8 mouse cellular contexts compared by ENCODE assay signal in the genomic region with DNA sequence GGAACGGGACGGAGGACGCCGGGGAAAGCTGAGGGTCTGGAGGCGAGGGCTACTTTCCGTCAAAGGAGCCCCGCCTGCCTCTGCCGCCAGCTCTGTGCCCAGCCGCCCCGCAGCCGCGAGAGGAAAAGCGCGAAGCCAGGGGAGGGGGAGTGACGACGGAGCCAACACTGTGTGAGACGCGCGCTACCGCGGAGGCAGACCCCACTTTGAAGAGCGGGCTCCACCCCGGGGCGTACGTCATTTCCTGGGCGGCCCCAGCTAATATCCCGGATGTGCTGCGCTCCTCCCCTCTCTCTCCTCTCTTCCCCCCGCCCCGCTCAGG. TPM values are rescaled to one million over a fixed set of nuclear protein-coding genes. Genes with fewer than 3 reads are reported as not detected.
DNase-seq lines count a peak whose midpoint lies in the region; ATAC-seq and TF ChIP-seq lines count a peak whose summit lies in the region.

No protein-coding gene starts in this region.

- DNase-seq in CD8-positive naive resting alpha-beta T cell, adult 2 months (ENCODE audit: low read depth in 2 of 2, low spot score in 2 of 2) = peak; percentile 96 to 97
- DNase-seq in fibroblast of lung, adult 2 months (ENCODE audit: low read depth) = peak; percentile 73
- peak; percentile 97 for DNase-seq in kidney, postnatal 10 days
- peak; percentile 96 for DNase-seq in liver, embryonic 11.5 days (ENCODE audit: low spot score)

- peak overlapping the region; percentile 96 for H3K4me3 ChIP-seq in brown adipose tissue, adult 24 weeks (ENCODE audit: insufficient read depth, low read depth, low read length)
- H3K4me3 ChIP-seq in heart, embryonic 14.5 days (ENCODE audit: control insufficient read depth in 1 of 2, insufficient read depth in 1 of 2, low read depth in 1 of 2, low read length in 2 of 2) = peak overlapping the region; percentile 92 to 96
- H3K4me3 ChIP-seq in liver, embryonic 11.5 days (ENCODE audit: low read depth, low read length) = peak overlapping the region; percentile 79
- H3K4me3 ChIP-seq in myocyte = peak overlapping the region; percentile 94
- peak overlapping the region; percentile 96 for H3K4me3 ChIP-seq in stomach, embryonic 14.5 days (ENCODE audit: low read depth, low read length)

- ATAC-seq in heart, embryonic 14.5 days (ENCODE audit: insufficient number of reproducible peaks, insufficient read depth, low FRiP score, low read depth) = peak; percentile 99
- ATAC-seq in liver, embryonic 11.5 days (replicated peaks; ENCODE audit: low FRiP score) = peak; percentile 96
- peak; percentile 98 for ATAC-seq in stomach, embryonic 14.5 days (ENCODE audit: insufficient number of reproducible peaks, insufficient read depth, low FRiP score, low read depth)

- H3K36me3 ChIP-seq in heart, embryonic 14.5 days (ENCODE audit: control insufficient read depth, insufficient read depth, low read length) = no peaks in the 10 kb centered on the region
- no peaks in the 10 kb centered on the region for H3K36me3 ChIP-seq in liver, embryonic 11.5 days (ENCODE audit: control insufficient read depth, insufficient read depth, low read length)
- H3K36me3 ChIP-seq in myocyte (ENCODE audit: control insufficient read depth, insufficient read depth) = no peaks in the 10 kb centered on the region
- no peaks in the 10 kb centered on the region for H3K36me3 ChIP-seq in stomach, embryonic 14.5 days (ENCODE audit: control insufficient read depth, insufficient read depth, low read length)

- WGBS in heart, embryonic 14.5 days = under 1% methylated on average over 26 of the region's 30 CpGs
- WGBS in liver, embryonic 11.5 days = under 1% methylated on average over 29 of the region's 30 CpGs
- WGBS in stomach, embryonic 14.5 days = 1% methylated on average over 30 of the region's 30 CpGs

- peak overlapping the region; percentile 98 for H3K27ac ChIP-seq in brown adipose tissue, adult 24 weeks (replicated peaks; ENCODE audit: low read depth, low read length)
- peak overlapping the region; percentile 99 to 100 for H3K27ac ChIP-seq in heart, embryonic 14.5 days (replicated peaks in 1 of 2; ENCODE audit: control insufficient read depth in 1 of 2, insufficient read depth in 1 of 2, low read depth in 2 of 2, low read length in 2 of 2)
- peak overlapping the region; percentile 99 for H3K27ac ChIP-seq in liver, embryonic 11.5 days (ENCODE audit: low read depth, low read length)
- peak overlapping the region; percentile 99 for H3K27ac ChIP-seq in stomach, embryonic 14.5 days (ENCODE audit: low read length)

- peaks cover 35% of the 10 kb centered on the region for H3K79me2 ChIP-seq in myocyte (ENCODE audit: control insufficient read depth, insufficient read depth)

- peaks cover 2% of the 10 kb centered on the region; the same call in 1 of the 2 replicates for H3K4me1 ChIP-seq in brown adipose tissue, adult 24 weeks (ENCODE audit: control insufficient read depth, insufficient read depth, insufficient read length, low read length)
- H3K4me1 ChIP-seq in heart, embryonic 14.5 days (ENCODE audit: control insufficient read depth in 2 of 2, insufficient read depth in 2 of 2, low read length in 2 of 2) = peaks cover 4 to 10% of the 10 kb centered on the region in 2 experiments; a peak in 2 of 4 replicates
- peaks cover 4% of the 10 kb centered on the region; the same call in 1 of the 2 replicates for H3K4me1 ChIP-seq in liver, embryonic 11.5 days (replicated peaks; ENCODE audit: control insufficient read depth, insufficient read depth, low read length)
- H3K4me1 ChIP-seq in stomach, embryonic 14.5 days (ENCODE audit: control insufficient read depth, insufficient read depth, low read length) = no peaks in the 10 kb centered on the region

- peak overlapping the region; percentile 93 for H3K9ac ChIP-seq in heart, embryonic 14.5 days (ENCODE audit: low read length)
- H3K9ac ChIP-seq in liver, embryonic 11.5 days (ENCODE audit: low read depth, low read length) = peak overlapping the region; percentile 94
- H3K9ac ChIP-seq in stomach, embryonic 14.5 days (replicated peaks; ENCODE audit: low read depth, low read length) = peak overlapping the region; percentile 93

- H3K4me2 ChIP-seq in heart, embryonic 14.5 days (ENCODE audit: low read length) = peak overlapping the region; percentile 69
- H3K4me2 ChIP-seq in liver, embryonic 11.5 days = peak overlapping the region; percentile 61
- no peak overlapping the region for H3K4me2 ChIP-seq in myocyte (ENCODE audit: low read depth)
- H3K4me2 ChIP-seq in stomach, embryonic 14.5 days (replicated peaks; ENCODE audit: low read depth, low read length) = peak overlapping the region; percentile 21; the same call in 1 of the 2 replicates

- TF ChIP-seq POLR2A in myocyte (IDR thresholded peaks at IDR 0.05; ENCODE audit: insufficient read length, low read depth) = peak; percentile 99

- peak overlapping the region; percentile 90 for H3ac ChIP-seq in myocyte (ENCODE audit: control insufficient read depth, insufficient read length)

- no peaks in the 10 kb centered on the region for H3K9me3 ChIP-seq in heart, embryonic 14.5 days (ENCODE audit: control insufficient read depth, low read length)
- H3K9me3 ChIP-seq in liver, embryonic 11.5 days (ENCODE audit: control insufficient read depth, low read length) = no peaks in the 10 kb centered on the region
- H3K9me3 ChIP-seq in stomach, embryonic 14.5 days (ENCODE audit: control insufficient read depth, low read depth, low read length) = no peaks in the 10 kb centered on the region

- no peaks in the 10 kb centered on the region for H3K27me3 ChIP-seq in heart, embryonic 14.5 days (ENCODE audit: control insufficient read depth, insufficient read depth, low read length)
- no peaks in the 10 kb centered on the region for H3K27me3 ChIP-seq in liver, embryonic 11.5 days (replicated peaks; ENCODE audit: control insufficient read depth, insufficient read depth, low read length)
- no peaks in the 10 kb centered on the region for H3K27me3 ChIP-seq in myocyte (ENCODE audit: control insufficient read depth, insufficient read depth, insufficient read length)
- no peaks in the 10 kb centered on the region for H3K27me3 ChIP-seq in stomach, embryonic 14.5 days (ENCODE audit: control insufficient read depth, insufficient read depth, low read length)

TF ChIP-seq in myocyte, 11 proteins besides CTCF, POLR2A, EP300 and RAD21:
- TF ChIP-seq CEBPB (IDR thresholded peaks at IDR 0.05; ENCODE audit: insufficient read depth, poor library complexity, severe bottlenecking) (no peak), TCF12 (IDR thresholded peaks at IDR 0.05; ENCODE audit: insufficient read depth, poor library complexity, severe bottlenecking) (no peak), E2F4 (IDR thresholded peaks at IDR 0.05; ENCODE audit: insufficient read depth) (no peak), REST (IDR thresholded peaks at IDR 0.05; ENCODE audit: insufficient read depth, insufficient read length) (no peak), TCF3 (IDR thresholded peaks at IDR 0.05; ENCODE audit: insufficient read length, low read depth) (no peak), MYOD1 (IDR thresholded peaks at IDR 0.05; ENCODE audit: control insufficient read depth in 1 of 3, insufficient read length in 2 of 3, low read depth in 2 of 3) (peak in 1 of 3 experiments; percentile 26), USF1 (IDR thresholded peaks at IDR 0.05; ENCODE audit: low read depth) (no peak), POLR2AphosphoS2 (IDR thresholded peaks at IDR 0.05; ENCODE audit: insufficient read length, low read depth) (peak; percentile 98), SRF (IDR thresholded peaks at IDR 0.05; ENCODE audit: control insufficient read depth, insufficient read length, low read depth) (no peak), MAX (IDR thresholded peaks at IDR 0.05; ENCODE audit: low read depth) (no peak), MYOG (IDR thresholded peaks at IDR 0.05; ENCODE audit: control insufficient read depth in 1 of 3, insufficient read depth in 1 of 3, insufficient read length in 2 of 3, low read depth in 2 of 3) (peak in 1 of 3 experiments; percentile 19)

RNA-seq across cellular contexts. Expression of gene Rfx3, which starts 0.4 kb away (rescaled TPM):
- polyA plus RNA-seq in brown adipose tissue, adult 24 weeks (2012; ENCODE audit: insufficient read depth, insufficient read length, missing spikeins) = 0.96 and 1.3 TPM in 2 replicates
- 7.3 and 7.4 TPM in 2 replicates for polyA plus RNA-seq in heart, embryonic 14.5 days (2014; fragmentation: Nextera tagmentation; extraction: Ambion mirVana)
- polyA plus RNA-seq in liver, embryonic 11.5 days (2014; fragmentation: Nextera tagmentation; extraction: Ambion mirVana) = 6.4 and 7.0 TPM in 2 replicates
- polyA plus RNA-seq in myocyte (2012; fragmentation: generic; extraction: Trizol) = 0.94 TPM
- 13.2 and 15.6 TPM in 2 replicates for polyA plus RNA-seq in stomach, embryonic 14.5 days (2014; fragmentation: Nextera tagmentation; extraction: Ambion mirVana)

Comparison
In these comparisons a context has a peak if more than half of its experiments do, and no peak if none do; other contexts are left out.
1. Peak in every context shown above with its lines: DNase-seq, ATAC-seq, H3K4me3 ChIP-seq and H3K27ac ChIP-seq.